Mouse (Mus musculus) kidney, adult 11 months (tissue): ENCODE data around the gene Fam207a.
A peak's percentile ranks its signal among the peaks of the same experiment; 100 is the strongest.

Source experiments
- DNase-seq: peaks from one replicate; pipeline ENCODE4 v3.0.0; 2022

Gene Fam207a

GRCm38 (mm10) chr10:77515385-77516348 lies at the start of gene Fam207a:
Gene Fam207a (minus strand): TSS chr10:77515785.
- peak; percentile 90 for DNase-seq

- no peak for DNase-seq
Observed at GRCm38 (mm10) chr10:77565005-77565404, 49.4 kb upstream of the Fam207a start.

- DNase-seq, result no peak
Observed at GRCm38 (mm10) chr10:77561508-77561907, 45.9 kb upstream of the Fam207a start.

- no peak for DNase-seq
Observed at GRCm38 (mm10) chr10:77560830-77561229, 45.2 kb upstream of the Fam207a start.

GRCm38 (mm10) chr10:77560090-77560489 lies 44.5 kb upstream of the Fam207a start:
- no peak for DNase-seq

- DNase-seq, result no peak
Observed at GRCm38 (mm10) chr10:77557641-77558040, 42.1 kb upstream of the Fam207a start.

- DNase-seq, result no peak
Observed at GRCm38 (mm10) chr10:77556631-77557030, 41.0 kb upstream of the Fam207a start.

- no peak for DNase-seq
Observed at GRCm38 (mm10) chr10:77554918-77555317, 39.3 kb upstream of the Fam207a start.

GRCm38 (mm10) chr10:77553285-77553684 lies 37.7 kb upstream of the Fam207a start:
- no peak for DNase-seq

GRCm38 (mm10) chr10:77552162-77552561 lies 36.6 kb upstream of the Fam207a start:
- DNase-seq, result peak; percentile 48

- no peak for DNase-seq
Observed at GRCm38 (mm10) chr10:77550874-77551273, 35.3 kb upstream of the Fam207a start.

- DNase-seq, result no peak
Observed at GRCm38 (mm10) chr10:77548576-77548975, 33.0 kb upstream of the Fam207a start.

GRCm38 (mm10) chr10:77544916-77545315 lies 29.3 kb upstream of the Fam207a start:
- DNase-seq, result no peak

GRCm38 (mm10) chr10:77543226-77543625 lies 27.6 kb upstream of the Fam207a start:
- no peak for DNase-seq

- DNase-seq, result peak; percentile 52
Observed at GRCm38 (mm10) chr10:77541864-77542666, 26.5 kb upstream of the Fam207a start.

GRCm38 (mm10) chr10:77540576-77541102 lies 25.1 kb upstream of the Fam207a start:
- no peak for DNase-seq

- no peak for DNase-seq
Observed at GRCm38 (mm10) chr10:77539320-77539945, 23.8 kb upstream of the Fam207a start.

GRCm38 (mm10) chr10:77537215-77538209 lies 21.9 kb upstream of the Fam207a start:
- no peak for DNase-seq

GRCm38 (mm10) chr10:77536727-77537126 lies 21.1 kb upstream of the Fam207a start:
- DNase-seq, result no peak

GRCm38 (mm10) chr10:77532020-77532413 lies 16.4 kb upstream of the Fam207a start:
- no peak for DNase-seq
